Mouse (Mus musculus): ENCODE measurements at regions not wholly inside any gene's neighbourhood (a gene's known extent, or its start where the extent isn't known, plus 50 kb on each side); places are given as distances from the start of the nearest gene placed in this dataset.

GRCm38 (mm10) chr6:97741427-97741826 is 65.4 kb upstream of the Mitf start:
- no peak for DNase-seq

- DNase-seq: peak; percentile 29 to 50
These were observed 66.0 kb upstream of the Mitf start for GRCm38 (mm10) chr6:97740851-97741201.

- DNase-seq: peak; percentile 86 to 88
These were observed 66.6 kb upstream of the Mitf start for GRCm38 (mm10) chr6:97740107-97740850.

GRCm38 (mm10) chr6:97738846-97739245 is 68.0 kb upstream of the Mitf start:
- peak; percentile 53 to 63 for DNase-seq

- DNase-seq: no peak
These were observed 76.0 kb upstream of the Mitf start for GRCm38 (mm10) chr6:97730835-97731234.

- no peak for DNase-seq
These were observed 88.5 kb upstream of the Mitf start for GRCm38 (mm10) chr6:97718184-97718910.

- DNase-seq: no peak
These were observed 90.1 kb upstream of the Frmd4b start for GRCm38 (mm10) chr6:97707401-97707800.

- DNase-seq: no peak
These were observed 87.0 kb upstream of the Frmd4b start for GRCm38 (mm10) chr6:97704361-97704760.

- peak; percentile 34 to 51 for DNase-seq
These were observed 82.4 kb upstream of the Frmd4b start for GRCm38 (mm10) chr6:97699752-97700098.

GRCm38 (mm10) chr6:97699054-97699751 is 81.9 kb upstream of the Frmd4b start:
- DNase-seq: peak; percentile 40 to 47

GRCm38 (mm10) chr6:97693281-97693680 is 75.9 kb upstream of the Frmd4b start:
- no peak for DNase-seq

- DNase-seq: no peak
These were observed 73.8 kb upstream of the Frmd4b start for GRCm38 (mm10) chr6:97691136-97691535.

- DNase-seq: no peak
These were observed 67.0 kb upstream of the Frmd4b start for GRCm38 (mm10) chr6:97684335-97684734.

- no peak for DNase-seq
These were observed 64.9 kb upstream of the Frmd4b start for GRCm38 (mm10) chr6:97682213-97682612.

GRCm38 (mm10) chr6:97675181-97675756 is 57.9 kb upstream of the Frmd4b start:
- DNase-seq: no peak

- peak in 1 of 2 experiments; percentile 7 for DNase-seq
These were observed 49.7 kb upstream of the Frmd4b start for GRCm38 (mm10) chr6:97666818-97667629.

Measured in cerebellum, postnatal 10 days (tissue).